Mouse (Mus musculus) lung, postnatal 0 days (tissue): ENCODE data around the gene Flnc.
A peak's percentile ranks its signal among the peaks of the same experiment; 100 is the strongest.

Source experiments
- CTCF ChIP-seq: IDR thresholded peaks from 2 replicates; pipeline ENCODE4 v1.5.1; 2016; ENCODE audit warnings: antibody characterized with exemption, mild to moderate bottlenecking
- EP300 ChIP-seq: IDR thresholded peaks from 2 replicates; pipeline ENCODE4 v1.6.1; 2016; ENCODE audit warnings: antibody characterized with exemption, mild to moderate bottlenecking, control low read depth

DNA sequence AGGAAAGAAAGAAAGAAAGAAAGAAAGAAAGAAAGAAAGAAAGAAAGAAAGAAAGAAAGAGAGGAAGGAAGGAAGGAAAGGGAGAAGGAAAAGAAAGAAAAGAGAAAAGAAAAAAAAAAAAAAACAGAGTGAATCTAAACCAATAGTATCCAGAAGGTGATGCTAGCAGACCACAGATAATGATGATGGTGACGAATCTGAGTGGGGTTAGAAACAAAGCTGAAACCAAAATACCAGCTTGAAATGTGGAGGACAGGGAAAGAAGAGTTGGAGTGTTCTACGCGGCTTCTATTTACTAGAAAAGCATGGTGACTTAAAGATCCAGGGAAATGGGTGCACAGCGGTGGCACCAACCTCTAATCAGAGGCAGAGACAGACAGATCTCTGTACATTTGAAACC lies 41.3 kb upstream of the Flnc start:
- TF ChIP-seq CTCF (peak; percentile 41), EP300 (no peak)
